Mouse (Mus musculus): ENCODE measurements around the gene Slc1a5.

Slc1a5 gene

DNA sequence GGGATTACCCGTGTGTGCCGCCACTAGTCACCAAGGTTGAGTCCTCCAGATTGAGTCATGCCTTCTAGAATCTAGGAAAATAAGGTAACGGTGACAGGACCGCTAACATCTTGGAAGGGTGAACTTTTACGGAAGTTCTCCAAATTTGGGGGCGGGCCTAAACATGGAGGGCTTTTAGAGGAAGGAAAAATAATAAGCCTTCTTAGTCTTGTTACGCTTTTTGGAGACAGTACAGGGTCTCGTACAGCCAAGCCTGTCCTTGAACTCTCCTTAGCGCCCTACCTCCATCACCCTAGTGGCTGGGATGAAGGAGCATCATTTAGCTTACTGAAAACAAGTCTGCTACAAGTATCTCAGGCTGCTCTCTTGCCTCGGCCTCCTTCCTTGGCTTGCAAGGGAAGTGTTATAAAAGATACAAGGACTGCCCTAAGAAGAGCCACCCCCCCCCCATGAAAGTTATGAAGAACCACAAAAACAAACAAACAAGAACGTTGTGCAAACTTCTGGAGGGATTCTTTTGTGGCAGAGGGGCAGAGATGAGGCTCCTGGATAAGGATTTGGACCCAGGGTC, 1.5 kb downstream of the Slc1a5 start:
- DNase-seq (ENCODE audit: low spot score) = no peak

DNA sequence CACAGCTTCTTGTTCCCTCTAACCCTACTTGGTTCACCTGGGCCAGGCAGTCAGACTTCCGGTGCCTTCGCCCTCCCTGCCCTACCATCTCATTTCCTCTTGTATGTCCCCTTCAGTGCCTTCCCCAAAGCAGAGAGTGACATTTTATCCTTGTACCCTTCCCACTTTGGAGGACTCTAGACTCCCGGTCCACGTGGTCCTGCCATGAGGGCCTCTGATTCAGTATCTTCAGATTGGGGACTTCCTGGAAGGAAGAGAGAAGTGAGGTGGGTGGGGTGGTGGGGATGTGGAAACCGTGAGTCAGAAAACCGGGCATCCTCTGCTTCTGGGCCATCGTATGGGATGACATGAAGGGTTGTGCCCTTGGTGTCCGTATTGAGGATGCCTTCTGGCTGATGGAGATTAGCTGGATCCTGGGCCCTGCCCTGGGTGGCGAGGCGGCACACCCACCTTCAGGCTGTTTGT, 2.1 kb downstream of the Slc1a5 start:
- DNase-seq (ENCODE audit: low spot score) = no peak

DNA sequence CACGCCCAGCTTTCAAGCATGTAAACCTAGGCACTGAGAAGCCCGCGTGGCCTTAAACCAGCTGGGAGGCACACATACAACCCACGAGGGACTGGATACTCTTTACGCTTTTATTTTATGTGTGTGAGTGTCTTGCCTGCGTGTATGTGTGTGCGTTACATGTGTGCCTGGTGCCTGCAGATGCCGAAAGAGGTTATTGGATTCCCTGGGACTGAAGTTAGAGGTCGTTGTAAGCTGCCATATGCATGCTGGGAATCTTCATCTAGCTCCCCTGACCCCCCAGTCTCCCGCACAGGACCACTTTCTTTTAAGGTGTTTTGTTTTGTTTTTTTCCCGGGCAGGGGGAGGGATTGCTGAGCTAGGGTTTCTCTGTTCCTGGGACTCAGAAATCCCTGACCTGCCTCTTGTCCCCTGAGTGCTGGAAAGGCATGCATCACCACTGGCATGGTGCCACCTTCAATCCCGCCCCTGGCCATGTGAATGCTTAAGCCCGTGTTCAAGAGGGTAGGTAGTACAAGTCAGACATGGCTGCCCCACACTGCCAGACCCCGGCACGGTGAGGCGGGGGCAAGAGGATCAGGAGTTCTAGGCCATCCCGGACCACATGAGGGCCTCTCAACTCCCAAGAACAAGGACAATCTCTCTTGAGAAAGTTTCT, 2.7 kb downstream of the Slc1a5 start:
- DNase-seq (ENCODE audit: low spot score) = no peak

DNA sequence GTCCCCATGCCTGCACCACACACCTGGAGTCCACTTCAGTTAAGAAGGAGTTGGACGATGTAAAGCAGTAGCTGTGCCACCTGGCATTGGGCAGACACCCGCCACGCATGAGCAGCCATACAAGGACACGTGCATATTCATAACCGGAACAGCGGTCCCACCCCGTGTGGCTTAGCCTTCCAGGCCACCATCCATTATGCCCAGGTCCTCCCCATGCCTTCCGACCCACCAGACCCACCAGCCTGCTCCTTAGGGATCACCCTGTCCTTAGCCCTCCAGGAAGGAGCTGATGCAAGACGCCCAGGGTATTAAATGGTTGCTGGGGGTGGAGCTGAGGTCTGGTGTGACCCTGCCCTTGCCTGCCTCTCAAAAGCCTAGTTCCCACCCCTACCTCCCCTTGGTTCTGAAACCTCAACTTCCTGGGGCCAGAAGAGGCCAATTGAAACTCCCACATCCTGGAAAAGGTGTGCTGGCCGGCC, 3.4 kb downstream of the Slc1a5 start:
- no peak for DNase-seq (ENCODE audit: low spot score)

DNA sequence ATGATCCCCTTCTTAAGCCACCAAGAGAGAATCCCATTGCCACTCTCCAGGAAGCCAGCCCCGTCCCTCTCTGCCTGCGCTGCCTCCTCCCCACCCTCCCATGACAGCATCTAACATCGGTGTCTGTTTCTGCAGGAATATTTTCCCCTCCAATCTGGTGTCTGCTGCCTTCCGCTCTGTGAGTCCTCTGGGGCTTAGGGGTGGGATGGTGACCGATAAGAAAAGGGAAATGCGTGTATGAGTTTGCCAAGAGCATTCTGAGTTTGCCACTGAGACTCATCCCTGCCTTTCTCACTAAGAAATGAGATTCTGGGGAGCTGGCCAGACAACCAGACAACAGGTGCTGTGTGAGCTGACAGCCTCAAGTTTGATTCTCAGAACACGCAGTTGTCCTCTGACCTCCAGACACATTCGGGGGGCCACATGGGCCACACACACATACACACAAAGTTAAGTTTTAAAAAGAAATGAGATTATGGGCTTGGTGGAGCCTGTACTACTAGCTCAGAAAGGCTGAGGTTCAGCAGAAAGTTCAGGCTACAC, 4.5 kb downstream of the Slc1a5 start:
- DNase-seq (ENCODE audit: low spot score) = no peak

DNA sequence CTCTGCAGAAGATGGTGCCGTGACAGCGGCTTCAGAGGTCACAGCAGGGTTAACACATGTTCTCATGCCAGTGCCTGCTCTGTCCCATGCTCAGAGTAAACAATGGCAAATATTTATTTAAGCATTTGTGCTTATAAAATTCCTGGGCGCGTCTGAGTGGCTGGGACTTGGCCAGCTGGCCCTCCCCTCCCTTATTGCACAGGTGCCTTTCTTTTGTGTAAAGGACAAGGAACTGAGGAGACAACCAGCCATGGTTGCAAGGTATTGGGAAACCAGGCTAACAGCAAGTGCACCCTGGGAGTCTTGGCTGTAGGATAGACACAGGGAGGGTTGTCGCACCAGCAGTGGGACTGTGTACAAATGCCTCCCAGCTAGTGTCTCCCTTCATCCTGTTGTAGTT, 11.2 kb downstream of the Slc1a5 start:
- DNase-seq (ENCODE audit: low spot score) = no peak

DNA sequence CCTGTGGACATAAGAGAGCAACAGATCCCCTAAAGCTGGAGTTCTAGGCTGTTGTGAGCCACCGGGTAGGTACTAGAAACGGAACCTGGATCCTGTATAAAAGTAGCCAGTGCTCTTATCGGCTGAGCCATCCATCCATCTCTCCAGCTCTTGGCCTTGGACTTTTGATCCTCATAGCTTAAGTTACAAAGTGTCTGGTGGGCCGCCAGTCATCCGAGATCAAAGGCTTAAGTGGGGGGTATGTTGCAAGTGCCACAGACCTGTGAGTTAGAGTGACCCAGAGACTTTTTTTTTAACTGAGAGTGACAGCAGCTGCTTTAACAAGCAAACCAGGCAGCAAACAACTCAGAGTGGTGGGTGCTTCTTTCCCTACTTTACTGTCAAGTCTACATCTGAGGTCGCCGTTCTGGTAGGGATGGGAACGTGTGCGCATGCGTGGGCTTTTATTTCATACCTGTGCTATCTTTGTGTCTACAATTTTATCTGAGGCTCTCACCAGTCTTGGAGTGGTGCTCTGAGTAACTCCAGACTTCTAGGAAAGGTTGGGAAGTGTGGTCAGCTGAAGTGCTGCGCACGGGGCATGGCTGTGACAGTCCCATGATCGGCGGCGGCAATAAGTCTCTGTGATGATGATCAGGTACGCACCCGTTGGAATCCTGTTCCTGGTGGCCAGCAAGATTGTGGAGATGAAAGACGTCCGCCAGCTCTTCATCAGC, 12.0 kb downstream of the Slc1a5 start:
- no peak for DNase-seq (ENCODE audit: low spot score)

DNA sequence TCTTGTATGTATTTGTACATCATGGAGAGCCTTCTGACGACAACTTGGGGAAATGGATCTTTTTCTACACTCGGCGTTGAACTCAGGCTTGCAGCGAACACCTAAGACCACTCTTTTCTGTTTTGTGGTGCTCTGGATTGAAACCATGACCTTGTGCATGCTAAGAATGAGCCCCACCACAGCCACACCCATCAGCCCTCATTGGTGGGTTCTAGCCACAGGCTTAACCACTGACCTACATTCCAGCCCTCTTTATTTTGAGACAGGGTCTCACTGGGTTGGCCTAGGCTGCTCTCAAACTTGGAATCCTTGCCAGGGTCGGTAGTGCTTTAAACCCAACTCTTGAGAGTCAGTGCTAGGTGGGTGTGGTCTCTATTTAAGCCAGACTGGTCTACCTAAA, 13.7 kb downstream of the Slc1a5 start:
- DNase-seq (ENCODE audit: low spot score) = no peak

DNA sequence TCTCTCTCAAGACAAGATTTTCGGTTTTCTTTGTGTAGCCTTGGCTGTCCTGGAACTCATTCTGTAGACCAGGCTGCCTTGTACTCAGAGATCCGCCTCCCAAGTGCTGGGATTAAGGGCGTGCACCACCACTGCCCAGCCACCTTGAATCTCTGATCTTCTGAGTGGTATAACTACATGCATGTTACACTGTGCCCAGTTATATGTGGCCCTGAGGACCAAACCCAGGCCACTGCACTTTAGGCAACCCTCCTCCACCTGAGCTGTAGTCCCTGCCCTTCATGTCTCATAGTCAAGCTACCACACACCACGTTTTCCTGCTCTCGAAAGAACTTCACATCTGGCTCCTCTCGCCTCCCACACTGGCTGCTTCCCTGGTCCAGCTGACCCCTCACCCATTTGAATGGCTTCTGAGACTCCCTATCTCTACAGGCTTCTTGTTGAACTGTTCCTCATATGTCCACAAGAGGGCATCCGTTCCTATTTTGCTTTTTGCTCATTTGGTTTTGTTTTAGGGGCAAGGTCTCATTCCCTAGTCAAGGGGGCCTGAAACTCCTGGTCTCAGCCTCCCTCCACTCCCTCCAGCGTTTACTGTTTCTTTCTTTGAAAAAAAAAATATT, 23.4 kb downstream of the Slc1a5 start:
- no peak for DNase-seq (ENCODE audit: low spot score)

DNA sequence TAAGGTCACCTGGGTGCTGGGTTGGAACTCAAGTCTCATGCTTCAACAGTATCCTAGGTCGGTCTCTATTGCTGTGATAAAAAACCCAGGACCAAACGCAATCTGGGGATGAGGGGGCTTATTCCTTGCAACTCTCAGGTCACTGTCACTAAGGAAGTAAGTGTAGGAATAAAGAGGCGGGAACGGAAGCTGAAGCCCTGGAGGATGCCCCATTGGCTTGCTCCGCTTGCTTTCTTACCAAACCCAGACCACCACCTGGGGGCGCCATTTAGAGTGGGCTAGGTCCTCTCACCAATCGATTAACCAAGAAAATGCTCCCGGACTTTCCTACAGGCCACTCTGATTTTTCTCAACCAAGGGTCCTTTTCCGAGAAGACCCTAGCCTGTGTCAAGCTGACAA, 26.8 kb downstream of the Slc1a5 start:
- DNase-seq (ENCODE audit: low spot score) = no peak

DNA sequence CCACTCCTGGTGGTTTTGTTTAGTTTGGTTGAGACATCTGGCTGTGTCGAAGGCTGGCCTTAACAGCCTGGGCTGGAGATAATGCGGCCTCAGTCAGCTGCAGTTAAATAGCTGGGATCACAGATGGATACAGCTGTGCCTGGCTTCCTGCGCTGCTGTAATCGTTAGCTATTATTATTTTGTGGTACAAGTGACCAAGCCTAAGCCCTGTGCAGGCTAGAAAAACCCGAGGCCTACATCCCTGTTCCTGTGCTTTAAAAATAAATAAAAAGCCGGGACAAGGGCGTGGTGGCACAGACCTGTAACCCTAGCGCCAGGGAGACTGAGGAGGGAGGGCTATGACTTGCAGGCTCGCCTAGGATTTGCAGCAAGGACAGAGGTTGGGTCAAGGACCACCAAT, 27.5 kb downstream of the Slc1a5 start:
- no peak for DNase-seq (ENCODE audit: low spot score)

DNA sequence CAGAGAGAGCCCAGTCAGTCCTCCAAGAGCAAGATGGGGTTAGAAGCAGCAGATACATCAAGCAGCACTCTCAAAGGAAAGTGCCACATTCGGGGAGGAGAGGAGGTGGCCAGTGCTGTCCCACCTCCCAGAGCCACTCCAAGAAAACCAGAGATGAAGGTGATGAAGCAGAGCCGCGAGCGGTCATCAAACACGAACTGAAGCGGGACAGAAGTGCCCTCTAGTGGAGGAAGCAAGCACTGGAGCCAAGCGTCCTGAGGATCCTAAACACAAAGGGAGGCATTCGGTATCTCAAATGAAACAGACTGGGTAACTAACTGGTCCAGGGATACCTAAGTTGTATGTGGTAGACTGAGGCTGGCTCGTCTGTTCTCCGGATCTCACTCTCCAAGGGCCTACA, 28.6 kb downstream of the Slc1a5 start:
- peak; percentile 43 for DNase-seq (ENCODE audit: low spot score)

DNA sequence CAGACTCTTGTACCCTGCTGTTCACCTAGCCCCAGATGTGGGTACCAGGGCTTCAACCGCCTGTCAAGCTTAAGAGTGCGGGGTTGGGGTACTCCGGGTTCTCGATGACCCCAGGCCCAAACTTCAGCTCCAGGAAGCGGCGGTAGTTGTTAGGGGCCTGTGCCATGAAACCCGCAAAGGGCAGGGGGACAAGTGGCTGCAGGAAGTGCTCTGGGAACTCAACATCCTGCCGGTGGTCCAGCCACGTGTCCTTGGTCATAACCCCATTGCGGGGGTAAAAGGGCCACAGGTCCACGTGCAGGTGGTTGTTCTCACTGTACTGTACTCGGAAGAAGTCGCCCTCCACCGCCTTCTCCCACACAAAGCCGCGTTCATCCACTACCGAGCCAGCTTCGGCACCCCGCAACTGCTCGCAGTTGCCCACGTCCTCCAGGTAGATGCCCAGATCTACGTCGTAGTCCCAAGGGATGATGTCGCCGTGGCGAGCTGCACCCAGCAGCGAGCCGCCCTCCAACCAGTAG, 29.3 kb downstream of the Slc1a5 start:
- no peak for DNase-seq (ENCODE audit: low spot score)

DNA sequence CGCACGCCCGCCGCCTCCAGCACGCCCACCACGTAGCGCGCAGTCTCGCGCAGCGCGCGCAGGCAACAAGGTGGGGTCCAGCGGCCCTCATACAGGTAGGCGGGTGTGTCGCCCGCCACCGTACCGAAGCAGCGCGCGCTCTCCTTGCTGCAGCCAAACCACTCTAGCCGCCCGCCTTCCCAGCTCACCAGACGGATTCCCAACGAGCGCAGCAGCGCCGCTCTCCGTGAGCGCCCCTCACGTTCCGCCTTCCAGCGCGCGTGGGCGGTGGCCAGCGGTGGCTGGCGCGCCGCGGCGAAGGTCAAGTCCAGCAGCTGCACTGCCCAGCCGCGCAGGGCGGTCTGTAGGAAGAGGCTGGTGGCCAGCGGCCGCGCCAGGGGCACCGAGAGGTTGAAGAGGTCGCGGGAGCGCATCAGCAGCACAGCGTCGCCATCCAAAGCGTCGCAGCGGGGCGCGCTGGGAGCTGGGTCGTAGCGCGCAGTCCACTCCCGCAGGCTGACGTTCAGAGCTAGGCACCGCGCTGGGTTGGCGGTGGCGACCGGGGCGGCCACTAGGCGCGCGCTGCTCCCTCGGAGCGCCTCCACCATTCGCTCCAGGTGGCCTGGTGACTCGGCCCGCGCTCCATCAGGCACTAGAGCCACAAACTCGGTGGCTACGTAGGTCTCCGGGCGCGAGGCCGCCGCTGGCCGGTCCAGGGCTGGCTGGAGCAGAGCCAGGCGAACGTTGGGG, 29.9 kb downstream of the Slc1a5 start:
- no peak for DNase-seq (ENCODE audit: low spot score)

DNA sequence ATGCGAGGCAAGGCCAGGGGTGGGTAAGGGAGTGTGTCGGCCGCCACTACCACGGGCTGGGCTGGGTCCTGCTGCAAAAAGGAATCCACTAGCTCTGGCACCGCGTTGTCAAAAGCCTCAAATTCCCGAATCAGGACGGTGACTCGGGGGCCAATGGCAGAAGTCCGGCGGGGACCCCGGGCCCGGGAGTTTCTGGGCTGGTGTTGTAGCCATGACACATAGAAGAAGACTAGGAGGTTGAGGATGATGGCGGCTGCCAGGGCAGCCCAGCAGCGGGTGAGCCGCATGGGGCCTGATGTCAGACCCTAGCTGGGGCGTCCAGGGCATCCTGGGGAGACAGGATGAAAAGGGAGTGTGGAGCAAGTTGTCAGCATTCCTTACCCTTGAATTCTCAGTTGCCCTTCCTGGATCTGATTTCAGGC, 30.5 kb downstream of the Slc1a5 start:
- DNase-seq (ENCODE audit: low spot score) = no peak

DNA sequence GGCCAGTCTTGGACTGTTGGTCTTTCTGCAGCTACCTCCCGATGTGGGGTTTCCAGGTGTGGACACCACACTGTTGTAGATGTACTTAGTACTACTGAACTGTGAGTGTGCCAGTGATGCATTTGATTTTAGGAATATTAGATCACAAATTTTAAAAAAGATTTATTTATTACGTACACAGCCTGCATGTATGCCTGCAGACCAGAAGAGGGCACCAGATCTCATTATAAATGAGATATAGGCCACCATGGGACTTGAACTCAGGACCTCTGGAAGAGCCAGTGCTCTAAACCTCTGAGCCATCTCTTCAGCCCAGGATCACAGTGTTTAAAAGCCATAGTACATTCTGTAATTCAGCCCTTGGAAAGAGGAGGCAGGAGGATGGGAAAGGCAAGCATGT, 31.4 kb downstream of the Slc1a5 start:
- no peak for DNase-seq (ENCODE audit: low spot score)

DNA sequence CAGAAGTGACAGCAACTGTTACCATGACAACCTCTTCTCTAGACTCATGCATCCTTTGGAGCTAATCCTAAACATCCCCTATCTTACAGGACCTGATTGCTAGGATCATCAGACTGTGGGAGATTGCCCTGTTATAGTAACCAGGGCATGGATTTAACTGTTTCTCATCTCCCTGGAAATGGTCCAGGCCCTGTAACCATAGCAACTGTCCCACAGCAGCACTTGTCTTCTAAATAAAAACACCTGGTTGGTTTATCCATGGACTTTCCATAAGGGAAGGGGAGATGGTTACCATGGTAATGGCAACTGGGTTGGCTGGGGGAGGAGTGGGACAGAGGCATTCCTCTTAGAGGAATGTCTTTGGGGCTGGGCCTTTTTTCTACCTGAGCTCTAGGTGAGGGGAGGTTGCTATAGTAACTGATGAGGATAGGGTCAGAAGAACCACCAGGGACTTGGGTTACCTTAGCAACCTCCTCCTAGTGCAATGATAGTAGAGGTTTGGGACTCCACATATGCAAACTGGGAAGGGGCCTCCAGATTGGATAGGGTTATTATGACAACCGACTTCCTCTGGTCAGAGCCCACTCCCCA, 34.3 kb downstream of the Slc1a5 start, which contains the start of gene Strn4:
Gene Strn4 (plus strand): TSS at position 539 of the 591 bp plus-strand sequence.
- no peak for DNase-seq (ENCODE audit: low spot score)

DNA sequence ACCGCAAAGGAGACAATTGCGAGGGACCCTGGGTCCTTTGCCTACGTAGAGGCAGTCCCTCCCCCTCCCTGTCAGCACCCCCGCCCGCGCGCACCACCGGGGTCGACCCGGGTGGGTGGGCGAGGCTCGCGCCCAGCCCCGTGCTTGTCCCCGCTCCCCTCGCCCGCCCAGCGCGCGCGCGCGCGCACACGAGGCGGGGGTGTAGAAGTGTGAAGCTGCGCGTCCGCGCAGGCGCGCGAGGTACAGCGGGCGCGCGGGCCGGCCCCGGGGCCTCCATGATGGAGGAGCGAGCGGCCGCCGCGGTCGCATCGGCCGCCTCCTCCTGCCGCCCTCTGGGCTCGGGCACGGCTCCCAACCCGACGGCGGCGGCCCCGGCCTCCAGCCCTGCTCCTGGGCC, 34.9 kb downstream of the Slc1a5 start:
- DNase-seq (ENCODE audit: low spot score) = peak; percentile 47

DNA sequence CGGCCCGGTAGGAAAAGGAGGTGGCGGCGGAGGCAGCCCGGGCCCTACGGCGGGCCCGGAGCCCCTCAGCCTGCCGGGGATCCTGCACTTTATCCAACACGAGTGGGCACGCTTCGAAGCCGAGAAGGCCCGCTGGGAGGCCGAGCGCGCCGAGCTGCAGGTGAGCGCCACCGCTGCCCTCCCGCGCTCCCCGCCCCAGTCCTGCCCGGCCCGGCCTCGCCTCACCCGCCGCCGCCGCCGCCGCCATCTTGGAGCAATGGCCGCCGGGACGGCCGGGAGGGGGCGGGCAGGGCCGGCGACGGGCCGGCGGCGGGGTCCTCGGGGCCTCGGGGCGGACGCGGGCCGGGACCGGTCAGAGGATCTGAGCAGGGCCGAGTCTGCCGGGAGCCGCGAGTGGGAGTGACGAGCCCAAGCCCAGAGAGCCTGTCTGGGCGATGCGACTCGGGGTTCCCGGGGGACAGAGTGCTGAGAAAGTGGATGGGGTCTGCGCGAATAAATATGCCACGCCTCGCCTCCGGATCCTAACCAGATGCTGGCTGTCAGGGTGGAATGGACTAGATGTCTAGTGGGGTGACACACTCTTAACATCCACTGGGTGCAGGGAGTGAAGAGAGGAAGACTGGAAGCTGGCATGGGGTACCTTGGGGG, 35.5 kb downstream of the Slc1a5 start, which contains the start of gene Fkrp:
Gene Fkrp (minus strand): TSS at position 258 of the 648 bp plus-strand sequence.
- peak; percentile 52 for DNase-seq (ENCODE audit: low spot score)

DNA sequence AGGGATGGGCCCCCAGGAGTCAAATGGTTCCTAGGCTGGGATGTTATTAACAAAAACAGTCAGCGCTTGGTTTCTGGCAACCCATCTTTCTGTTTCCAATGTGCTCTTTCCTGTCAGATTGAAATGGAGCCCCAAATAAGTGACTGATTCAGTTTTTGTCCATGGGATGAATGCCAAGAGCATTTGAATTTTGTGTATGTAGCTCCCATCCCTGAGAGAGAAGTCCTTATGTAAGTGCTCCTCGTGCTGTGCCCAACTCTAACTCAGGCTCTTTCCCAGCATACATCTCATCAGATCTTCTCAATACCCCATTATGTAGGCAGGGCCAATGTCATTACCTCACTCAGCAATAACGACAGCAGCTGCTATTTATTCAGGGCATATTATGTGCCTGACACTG, 36.6 kb downstream of the Slc1a5 start:
- DNase-seq (ENCODE audit: low spot score) = no peak

DNA sequence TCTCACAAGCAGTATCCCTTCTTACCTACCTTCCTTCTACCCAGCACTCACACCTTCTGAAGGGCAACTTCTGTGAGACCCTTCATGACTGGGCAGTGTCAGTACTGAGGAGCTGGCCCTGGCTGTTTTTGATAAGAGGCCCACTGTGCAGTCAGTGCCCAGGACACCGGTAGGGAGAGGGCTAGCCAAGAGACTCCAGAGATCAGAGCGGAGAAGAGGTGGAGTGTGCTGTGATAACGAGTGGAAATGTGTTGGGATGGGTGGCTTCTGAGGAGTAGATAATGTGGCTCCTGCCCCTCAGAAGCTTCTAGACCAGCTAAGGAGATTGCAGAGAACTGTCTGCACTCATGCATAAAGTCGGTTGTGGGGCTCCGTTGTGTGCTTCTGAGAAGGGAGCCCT, 38.7 kb downstream of the Slc1a5 start:
- no peak for DNase-seq (ENCODE audit: low spot score)
